Mouse (Mus musculus) embryonic facial prominence, embryonic 11.5 days (tissue): ENCODE measurements around the gene Scn5a. TPM values are rescaled to one million over a fixed set of nuclear protein-coding genes. Genes with fewer than 3 reads are reported as not detected.

Source experiments
- ATAC-seq: fragments of 200-750 bp; cut with Nextera tagmentation; replicated peaks from 2 replicates; pipeline ENCODE4 v1.8.0; 2017; ENCODE audit warnings: low read depth; ENCODE audit not compliant: insufficient number of reproducible peaks, low FRiP score, low TSS enrichment
- DNase-seq: peaks from one replicate; pipeline ENCODE4 v3.0.0-alpha.2; 2015; ENCODE audit warnings: low spot score
- H3K27ac ChIP-seq: fragments of 300-500 bp; sonication (generic); replicated peaks from 2 replicates; pipeline ENCODE4 v1.5.1; 2014; ENCODE audit warnings: mild to moderate bottlenecking, low read depth, low read length, control low read depth
- H3K27me3 ChIP-seq: fragments of 300-500 bp; sonication (generic); 2 replicates; pipeline ENCODE4 v1.6.1; 2014; ENCODE audit warnings: mild to moderate bottlenecking, low read length, moderate library complexity, mixed read lengths; ENCODE audit not compliant: control insufficient read depth, insufficient read depth
- H3K36me3 ChIP-seq: fragments of 300-500 bp; sonication (generic); replicated peaks from 2 replicates; pipeline ENCODE4 v1.6.1; 2014; ENCODE audit warnings: low read depth, mild to moderate bottlenecking, low read length, moderate library complexity, mixed read lengths; ENCODE audit not compliant: control insufficient read depth, insufficient read depth
- H3K4me1 ChIP-seq: fragments of 300-500 bp; sonication (generic); 2 replicates; pipeline ENCODE4 v1.6.1; 2014; ENCODE audit warnings: low read length, mixed read lengths; ENCODE audit not compliant: control insufficient read depth, insufficient read depth
- H3K4me2 ChIP-seq: fragments of 300-500 bp; sonication (generic); 2 replicates; pipeline ENCODE4 v1.6.1; 2014; ENCODE audit warnings: low read depth, mild to moderate bottlenecking, control low read depth, low read length, moderate library complexity
- H3K4me3 ChIP-seq: fragments of 300-500 bp; sonication (generic); 2 replicates; pipeline ENCODE4 v1.5.1; 2014; ENCODE audit warnings: low read depth, low read length, control low read depth
- H3K9ac ChIP-seq: fragments of 300-500 bp; sonication (generic); replicated peaks from 2 replicates; pipeline ENCODE4 v1.6.1; 2014; ENCODE audit warnings: mild to moderate bottlenecking, control low read depth, low read length
- H3K9me3 ChIP-seq: fragments of 300-500 bp; sonication (generic); replicated peaks from 2 replicates; pipeline ENCODE4 v1.6.1; 2016; ENCODE audit warnings: mild to moderate bottlenecking, low read length, inconsistent platforms, mixed read lengths; ENCODE audit not compliant: control insufficient read depth
- WGBS: fragments of 180-500 bp; shearing (Covaris S2); extraction: QIAGEN DNeasy Blood & Tissue Kit; methylation state at CpG from one replicate; pipeline ENCODE4 v1.1.7; 2014; 5-methylcytosine and 5-hydroxymethylcytosine counted together
- polyA plus RNA-seq: library from polyadenylated mRNA; unstranded; fragments of >200 nt; fragmentation: Nextera tagmentation; extraction: Ambion mirVana; gene quantifications from 2 replicates; pipeline ENCODE4 v1.2.1, GENCODE M21; 2014

Scn5a gene
- polyA plus RNA-seq, 1 experiment from 2014 or later = 0.52 TPM

DNA sequence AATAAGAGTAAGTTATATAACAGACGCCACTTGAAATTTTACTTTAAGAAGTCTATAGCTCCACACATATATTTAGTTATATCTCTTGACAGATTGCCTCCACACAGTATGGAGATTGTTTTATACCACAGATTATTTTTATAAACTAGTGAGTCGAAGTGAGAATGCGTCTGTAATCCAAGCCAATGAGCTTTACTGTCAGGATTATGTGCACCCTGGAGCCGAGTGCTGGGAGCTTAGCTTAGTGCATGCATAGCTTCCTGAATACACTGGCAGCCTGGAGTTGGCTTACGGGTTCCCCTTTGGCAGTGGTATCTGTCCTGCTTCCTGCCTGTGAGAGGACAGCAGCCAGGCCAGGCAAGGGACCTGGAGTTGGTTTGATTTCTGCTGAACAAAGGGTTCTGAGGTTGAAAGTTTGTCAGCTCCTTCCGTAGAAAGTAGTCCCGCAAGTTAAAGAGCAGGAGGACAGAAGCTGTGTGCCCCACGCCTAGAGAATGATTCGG is 140.3 kb downstream of the Scn5a start:
- H3K9ac ChIP-seq = no peak overlapping the region
- H3K4me1 ChIP-seq = no peaks in the 10 kb centered on the region
- H3K4me3 ChIP-seq = no peak overlapping the region
- no peak overlapping the region for H3K4me2 ChIP-seq
- peaks cover 7% of the 10 kb centered on the region for H3K36me3 ChIP-seq
- no peak overlapping the region for H3K27ac ChIP-seq
- H3K9me3 ChIP-seq = no peaks in the 10 kb centered on the region
- DNase-seq (no peak), ATAC-seq (no peak)
- 90% methylated on average over 9 of the region's 9 CpGs for WGBS
- no peaks in the 10 kb centered on the region for H3K27me3 ChIP-seq

DNA sequence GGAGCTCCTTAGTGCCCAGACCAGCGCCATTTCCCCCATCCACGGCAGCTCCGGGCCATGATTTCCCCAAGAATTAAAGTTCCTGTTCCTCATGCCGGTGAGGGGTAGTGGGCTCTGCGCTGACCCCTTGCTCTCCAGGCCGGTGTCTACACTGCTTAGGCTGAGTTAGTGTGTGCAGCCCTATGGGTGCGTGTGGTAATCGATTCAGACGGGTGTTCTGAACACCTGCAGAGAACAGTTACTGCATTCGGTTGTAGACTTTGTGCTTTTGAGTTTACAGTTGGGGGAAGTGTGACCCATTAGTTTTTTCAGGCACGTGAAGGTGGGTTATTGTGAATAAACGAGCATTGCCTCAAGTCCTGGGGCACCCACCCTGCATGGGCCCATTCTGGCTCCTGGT is 140.8 kb downstream of the Scn5a start:
- H3K4me2 ChIP-seq = no peak overlapping the region
- H3K27me3 ChIP-seq = no peaks in the 10 kb centered on the region
- H3K4me3 ChIP-seq = no peak overlapping the region
- peaks cover 8% of the 10 kb centered on the region for H3K36me3 ChIP-seq
- DNase-seq (no peak), ATAC-seq (no peak)
- WGBS = 92% methylated on average over 12 of the region's 12 CpGs
- no peaks in the 10 kb centered on the region for H3K9me3 ChIP-seq
- H3K9ac ChIP-seq = no peak overlapping the region
- H3K4me1 ChIP-seq = no peaks in the 10 kb centered on the region
- no peak overlapping the region for H3K27ac ChIP-seq

GRCm38 (mm10) chr9:119435855-119436254 is 143.0 kb downstream of the Scn5a start:
- Histone ChIP-seq H3K4me1 (no peaks in the 10 kb centered on the region), H3K27me3 (no peaks in the 10 kb centered on the region), H3K9me3 (no peaks in the 10 kb centered on the region), H3K4me3 (no peak overlapping the region), H3K4me2 (no peak overlapping the region), H3K9ac (no peak overlapping the region), H3K36me3 (peaks cover 12% of the 10 kb centered on the region), H3K27ac (no peak overlapping the region)
- DNase-seq (no peak), ATAC-seq (no peak)
- 90% methylated on average over 2 of the region's 2 CpGs for WGBS

Other genes with a start within 250 kb of the Scn5a start
- gene Acaa1a, start 239.3 kb downstream of the Scn5a start, polyA plus RNA-seq = 61.2 and 67.8 TPM in 2 replicates
- gene Myd88, start 237.6 kb downstream of the Scn5a start, polyA plus RNA-seq = 9.4 and 11.3 TPM in 2 replicates
- 6.3 and 6.7 TPM in 2 replicates for gene Xylb, start 221.6 kb downstream of the Scn5a start, polyA plus RNA-seq
- not detected in 2 replicates for gene Slc22a14, start 213.5 kb downstream of the Scn5a start, polyA plus RNA-seq
- gene Acvr2b, start 176.9 kb downstream of the Scn5a start, polyA plus RNA-seq = 43.9 and 49.5 TPM in 2 replicates
- 50.7 and 53.6 TPM in 2 replicates for gene Exog, start 134.1 kb downstream of the Scn5a start, polyA plus RNA-seq
- gene Scn10a, start 140.3 kb upstream of the Scn5a start, polyA plus RNA-seq = 0.53 and 0.85 TPM in 2 replicates
- 0.11 and 0.14 TPM in 2 replicates for gene Scn11a, start 246.4 kb upstream of the Scn5a start, polyA plus RNA-seq